Mouse (Mus musculus): ENCODE measurements around the gene Ikzf1. TPM values are rescaled to one million over a fixed set of nuclear protein-coding genes. Genes with fewer than 3 reads are reported as not detected.
A peak's percentile ranks its signal among the peaks of the same experiment; 100 is the strongest.

Gene Ikzf1
- 1 to 10 TPM; 1.7 to 1.8 TPM for total RNA-seq (2021)

DNA sequence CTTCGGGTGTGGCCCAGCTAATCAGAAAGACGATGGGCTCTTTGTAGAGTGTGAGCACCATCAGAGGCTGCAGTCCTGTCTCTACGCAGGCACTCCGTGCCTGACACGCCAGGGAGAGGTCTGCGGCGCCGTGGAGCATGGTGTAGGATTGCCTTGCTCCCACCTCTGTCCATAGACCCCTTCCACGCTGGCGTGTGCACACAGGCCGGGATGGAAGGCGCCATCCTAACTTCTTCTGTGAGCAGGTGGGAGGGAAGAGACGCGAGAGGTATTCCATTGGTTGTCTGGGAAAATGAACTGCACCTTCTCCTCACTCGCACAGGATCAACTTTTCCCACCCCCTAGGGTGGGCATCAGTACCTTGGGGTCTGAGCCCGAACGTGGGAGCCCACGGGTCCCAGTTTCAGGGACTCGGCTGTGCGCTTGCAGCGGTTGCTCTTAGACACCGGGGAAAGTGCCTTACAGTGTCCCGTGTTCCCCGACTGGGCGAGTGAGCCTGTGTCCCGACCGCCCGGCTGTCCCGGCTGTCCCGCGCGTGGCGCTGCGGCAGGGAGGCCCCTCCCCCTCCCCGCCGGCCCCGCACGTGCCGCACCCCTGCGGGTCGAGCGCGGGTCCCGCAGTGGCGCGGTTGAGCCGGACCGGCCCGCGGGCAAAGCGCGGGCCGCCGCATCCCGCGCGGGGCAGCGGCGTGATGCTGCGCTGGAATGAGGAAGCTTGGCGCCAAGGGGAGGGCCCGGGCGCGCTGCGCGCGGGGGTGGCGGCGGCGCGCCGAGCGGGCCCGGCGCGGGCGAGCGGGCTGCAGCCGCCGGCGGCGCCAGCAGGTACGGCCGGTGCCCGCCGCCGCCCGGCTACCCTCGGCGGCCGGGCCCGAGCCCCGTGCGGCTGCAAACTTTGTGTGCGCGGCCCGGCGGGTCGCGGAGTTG, at the start of gene Ikzf1:
Ikzf1 (plus strand) TSS at position 74 of the 923 bp plus-strand sequence.
- DNase-seq = no peak

DNA sequence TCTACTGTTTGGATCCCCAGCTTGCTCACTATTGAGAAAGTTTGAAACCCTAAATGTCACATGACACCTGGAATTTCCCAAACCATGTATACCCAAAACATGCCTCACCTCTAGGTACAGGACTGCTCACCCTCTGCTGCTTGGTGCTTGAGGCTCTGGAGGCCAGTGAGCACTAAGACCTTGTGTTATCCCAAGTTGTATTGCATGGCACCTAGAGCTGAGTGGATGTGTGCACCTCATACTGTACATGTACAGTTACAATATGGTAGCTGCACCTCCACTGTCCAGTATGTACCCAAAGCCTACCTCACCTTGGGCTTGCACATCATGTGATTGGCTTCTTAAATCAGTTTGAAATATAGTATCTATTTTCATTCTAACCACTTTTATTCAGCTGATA, 40.5 kb upstream of the Ikzf1 start:
- DNase-seq = no peak

DNA sequence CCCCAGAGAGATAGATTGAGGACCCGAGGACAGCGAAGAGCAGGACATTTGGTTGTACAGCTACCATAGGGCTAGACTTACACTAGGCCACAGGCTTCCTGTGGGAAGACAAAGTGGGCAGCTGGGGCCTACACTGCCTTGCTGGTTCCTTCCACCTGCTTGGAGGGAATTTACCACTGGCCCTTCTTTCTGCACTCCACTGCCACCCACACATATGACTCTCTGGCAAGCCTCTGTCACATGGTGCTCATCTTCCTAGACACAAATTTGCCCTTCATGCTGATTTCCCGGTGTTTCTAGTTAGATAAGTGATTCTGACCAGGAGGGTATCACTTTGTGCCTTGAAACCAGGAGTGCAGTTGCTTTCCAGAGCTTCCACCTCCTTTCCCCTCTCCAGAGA, 28.4 kb upstream of the Ikzf1 start:
- DNase-seq = no peak

DNA sequence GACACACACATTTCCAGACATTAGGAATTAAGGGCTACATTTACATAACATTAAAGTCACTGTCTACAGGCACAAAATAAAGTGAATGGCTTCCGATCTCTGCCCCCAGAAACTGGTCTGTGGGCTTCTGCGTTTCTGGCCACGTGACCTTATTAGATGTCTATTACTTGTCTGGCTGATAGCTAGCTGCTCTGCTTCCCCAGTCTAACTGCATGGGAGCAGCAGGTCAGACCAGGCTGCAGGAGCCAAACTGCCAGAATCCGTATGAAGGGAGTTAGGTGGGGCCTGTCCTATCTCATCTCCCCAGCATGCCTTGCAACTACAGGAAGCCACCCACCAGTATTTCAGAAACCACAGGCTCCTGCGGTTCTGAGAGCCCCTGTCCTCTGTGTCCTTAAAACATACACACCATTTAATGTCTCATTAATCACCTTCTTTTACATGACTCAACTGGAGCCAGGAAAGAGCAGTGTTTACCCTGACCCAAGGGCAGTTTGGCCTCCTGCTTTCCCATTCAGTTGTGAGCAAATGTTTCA, 27.7 kb upstream of the Ikzf1 start:
- no peak for DNase-seq

DNA sequence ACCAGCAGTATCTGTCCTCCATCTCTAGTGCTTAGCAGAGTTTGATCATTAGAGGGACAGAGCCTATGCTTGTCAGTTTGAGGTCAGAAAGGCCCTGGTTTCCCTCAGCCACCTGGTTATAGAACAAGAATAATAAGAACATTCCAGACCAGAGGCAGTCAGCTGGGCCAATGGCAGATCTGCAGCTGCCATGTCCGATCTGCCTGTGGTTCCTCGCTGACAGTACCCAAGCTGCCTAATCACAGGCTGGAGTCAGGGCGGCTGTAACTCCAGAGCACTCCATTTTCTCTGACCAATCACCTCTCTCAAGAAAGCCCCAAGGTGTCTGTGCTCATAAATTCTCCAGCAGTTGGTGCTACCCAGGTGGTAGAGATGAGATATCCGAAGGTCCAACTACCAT, 27.2 kb upstream of the Ikzf1 start:
- no peak for DNase-seq

DNA sequence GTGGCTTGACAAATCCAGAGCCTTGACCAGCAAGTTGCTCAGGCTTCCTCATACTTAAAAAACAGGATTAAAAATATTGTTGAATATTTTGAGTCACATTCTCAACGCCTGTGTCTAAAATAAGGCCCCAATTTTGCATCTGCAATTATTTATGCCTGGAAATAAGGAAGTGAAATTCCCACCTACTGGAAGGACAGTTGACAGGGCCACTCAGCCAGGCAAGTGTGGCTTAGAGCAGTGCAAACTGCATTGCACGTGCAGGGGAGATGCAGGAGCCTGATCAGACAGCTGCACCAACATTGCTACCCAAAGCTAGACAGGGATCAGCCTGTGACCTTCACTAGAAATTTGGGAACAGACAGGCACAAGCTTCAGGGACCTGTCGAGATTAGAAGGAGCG, 26.0 kb upstream of the Ikzf1 start:
- no peak for DNase-seq

DNA sequence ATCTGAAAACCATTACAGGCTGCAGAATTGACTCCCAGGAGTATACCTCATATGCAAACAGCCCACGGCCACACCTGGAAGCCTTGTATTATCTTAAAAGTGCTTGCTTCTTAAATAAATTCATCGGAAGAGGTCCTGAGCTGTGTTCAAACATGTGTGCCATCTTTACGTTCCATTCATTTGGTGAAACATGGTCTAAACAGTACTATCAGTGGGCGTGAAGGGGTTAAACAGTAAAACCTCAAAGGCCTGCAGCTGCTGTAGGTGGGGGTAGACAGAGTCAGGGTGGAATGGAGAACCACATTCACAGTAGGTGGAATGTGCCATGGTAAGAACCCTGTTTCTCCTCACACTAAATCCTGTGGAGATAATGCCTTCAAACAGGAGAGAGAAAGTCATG, 24.2 kb upstream of the Ikzf1 start:
- no peak for DNase-seq

DNA sequence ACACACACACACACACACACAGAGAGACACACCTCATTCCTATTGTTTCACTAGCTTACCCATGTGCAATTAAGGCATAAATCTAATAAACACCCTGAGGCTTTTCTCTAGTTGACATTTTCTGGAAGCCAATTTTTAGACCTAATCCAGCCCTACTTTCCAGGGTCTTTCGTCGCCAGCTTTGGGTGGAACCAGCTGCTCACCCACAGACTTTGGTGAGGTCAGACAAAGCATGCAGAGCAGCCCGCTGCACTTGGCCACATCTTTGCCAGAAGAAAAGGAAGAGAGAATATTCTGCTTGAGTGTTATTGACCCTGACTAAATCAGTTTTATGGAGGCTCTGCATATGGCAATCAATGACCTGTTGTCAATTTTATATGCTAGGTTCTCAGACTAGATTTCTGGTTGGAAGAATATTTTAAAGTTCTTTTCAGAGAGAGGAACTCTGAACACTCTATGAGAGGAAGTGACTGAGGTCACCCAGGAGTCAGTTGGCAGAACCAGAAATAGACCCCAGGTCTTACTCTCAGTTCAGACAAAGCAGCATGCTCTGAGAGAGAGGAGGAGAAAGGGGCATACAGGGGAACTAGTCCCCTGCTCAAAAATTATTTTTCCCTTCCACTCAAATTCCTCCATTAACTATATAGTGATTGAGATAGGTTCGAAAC, 17.4 kb upstream of the Ikzf1 start:
- no peak for DNase-seq

DNA sequence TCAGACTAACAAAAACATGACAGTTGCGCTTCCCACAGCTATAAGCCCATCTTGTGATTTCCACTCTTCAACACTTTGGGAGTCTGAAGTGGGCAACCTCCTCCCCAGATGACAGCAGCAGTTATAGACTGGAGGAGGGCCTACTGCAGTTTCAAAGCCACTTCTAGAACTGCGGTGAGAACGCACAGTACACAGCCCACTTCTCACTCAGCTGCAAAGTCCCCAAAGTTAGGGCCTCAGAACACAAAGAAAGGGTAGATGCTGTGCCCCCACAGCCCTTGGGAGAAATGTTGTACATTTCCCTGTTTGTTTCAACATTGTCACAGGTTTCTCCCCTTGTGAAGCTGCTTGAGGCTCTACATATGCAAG, 16.9 kb upstream of the Ikzf1 start:
- DNase-seq = no peak

DNA sequence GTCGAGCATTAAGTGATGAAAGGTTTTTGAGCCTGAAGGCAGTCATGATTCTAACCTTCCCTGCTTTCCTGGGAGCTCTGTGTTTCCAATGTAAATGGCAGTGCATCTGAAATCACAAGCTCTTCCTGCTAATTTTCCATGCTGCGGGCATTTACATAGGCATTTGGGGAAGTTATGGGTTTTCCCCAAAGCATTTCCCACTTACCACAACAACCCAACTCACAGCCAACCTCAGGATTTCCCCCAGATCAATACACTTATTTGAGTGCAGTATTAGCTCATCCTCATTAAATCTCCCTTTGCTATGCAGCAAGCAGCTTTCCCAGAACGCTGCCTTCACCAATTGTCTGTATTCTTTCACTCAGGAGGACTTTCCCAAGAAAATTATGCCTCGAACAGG, 11.8 kb upstream of the Ikzf1 start:
- DNase-seq = no peak

DNA sequence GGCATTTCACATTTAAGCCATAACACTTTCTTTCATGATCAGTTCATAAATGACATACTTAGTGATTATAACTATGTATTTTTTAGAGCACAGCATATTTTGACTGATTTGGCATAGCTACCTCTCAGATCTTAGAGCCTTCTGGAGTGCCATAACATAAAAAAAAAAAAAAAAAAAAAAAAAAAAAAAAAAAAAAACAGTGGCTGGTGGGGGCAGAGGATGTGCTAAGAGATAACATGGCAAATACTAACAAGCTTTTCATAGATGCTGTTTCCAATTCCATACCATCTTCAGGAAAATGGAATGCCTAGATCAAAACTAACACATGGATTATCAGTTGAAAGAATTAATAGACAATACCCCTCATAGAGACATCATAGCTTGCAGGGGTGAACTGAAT, 9.7 kb upstream of the Ikzf1 start:
- no peak for DNase-seq

DNA sequence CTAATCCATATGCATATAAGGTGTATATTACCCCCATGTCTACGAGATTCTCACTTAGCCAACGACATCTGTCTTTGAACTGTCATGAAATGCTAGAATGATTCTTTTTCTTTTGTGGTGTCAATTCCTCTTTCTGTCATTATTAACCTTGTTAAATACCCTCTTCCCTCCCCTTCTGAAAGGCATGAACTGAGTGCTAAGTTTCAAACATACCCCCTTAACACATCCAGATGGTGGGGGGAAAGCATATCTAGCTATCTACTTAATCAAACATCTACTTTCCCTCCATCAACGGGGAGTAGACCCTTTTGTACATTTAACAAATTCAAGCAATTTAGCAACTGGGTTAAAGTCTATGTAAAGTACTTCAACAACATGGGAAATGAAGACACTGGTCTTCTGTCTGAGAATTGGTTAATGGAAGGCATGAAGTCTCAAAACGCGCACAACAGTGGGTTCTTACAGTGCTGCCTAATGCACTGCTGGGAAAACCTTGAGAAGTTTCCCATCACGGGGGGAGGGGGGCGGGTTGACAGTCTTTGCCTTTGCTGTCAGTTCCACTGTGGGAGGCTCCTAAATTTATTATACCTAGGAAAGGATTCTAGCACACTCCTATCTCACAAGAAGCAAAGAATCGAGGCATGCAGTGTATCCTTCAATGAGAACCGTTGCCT, 8.6 kb upstream of the Ikzf1 start:
- no peak for DNase-seq

DNA sequence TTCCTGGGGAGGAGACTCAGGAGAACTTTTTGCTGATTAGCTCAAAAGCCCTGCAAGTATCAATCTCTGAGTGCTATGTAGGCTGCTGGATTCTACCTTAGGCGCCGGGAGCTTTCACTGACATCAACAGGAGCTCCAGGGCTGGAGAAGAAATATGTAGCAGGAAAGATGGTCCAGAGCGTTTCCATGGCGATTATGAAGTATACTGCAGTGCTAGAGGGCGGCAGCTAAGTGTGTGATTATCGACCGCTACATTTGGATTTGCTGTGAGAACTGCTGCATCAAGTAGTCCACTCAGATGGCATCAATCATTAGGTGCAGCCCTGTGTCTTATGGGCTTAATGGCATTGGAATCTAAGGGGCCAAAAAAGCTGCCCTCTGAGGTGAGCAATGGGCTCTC, 7.6 kb upstream of the Ikzf1 start:
- no peak for DNase-seq

DNA sequence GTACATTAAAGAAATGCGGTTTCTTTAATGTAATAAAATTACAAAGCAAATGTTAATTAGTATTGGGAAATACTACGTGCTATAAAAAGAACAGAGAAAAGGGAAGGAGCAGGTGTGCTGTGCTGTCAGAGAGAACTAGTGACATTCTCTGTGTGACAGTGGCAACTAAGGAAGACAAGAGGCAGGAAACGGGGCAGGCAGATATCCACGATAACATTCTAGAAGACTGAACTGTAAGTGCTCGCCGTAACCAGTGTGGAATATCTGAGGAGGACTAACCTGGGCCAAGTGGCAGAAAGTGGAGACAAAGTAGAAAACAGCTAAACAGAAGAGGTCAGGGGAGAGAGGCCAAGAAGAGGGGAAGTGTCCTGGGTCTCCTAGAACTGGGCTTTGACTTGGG, 5.8 kb upstream of the Ikzf1 start:
- no peak for DNase-seq

DNA sequence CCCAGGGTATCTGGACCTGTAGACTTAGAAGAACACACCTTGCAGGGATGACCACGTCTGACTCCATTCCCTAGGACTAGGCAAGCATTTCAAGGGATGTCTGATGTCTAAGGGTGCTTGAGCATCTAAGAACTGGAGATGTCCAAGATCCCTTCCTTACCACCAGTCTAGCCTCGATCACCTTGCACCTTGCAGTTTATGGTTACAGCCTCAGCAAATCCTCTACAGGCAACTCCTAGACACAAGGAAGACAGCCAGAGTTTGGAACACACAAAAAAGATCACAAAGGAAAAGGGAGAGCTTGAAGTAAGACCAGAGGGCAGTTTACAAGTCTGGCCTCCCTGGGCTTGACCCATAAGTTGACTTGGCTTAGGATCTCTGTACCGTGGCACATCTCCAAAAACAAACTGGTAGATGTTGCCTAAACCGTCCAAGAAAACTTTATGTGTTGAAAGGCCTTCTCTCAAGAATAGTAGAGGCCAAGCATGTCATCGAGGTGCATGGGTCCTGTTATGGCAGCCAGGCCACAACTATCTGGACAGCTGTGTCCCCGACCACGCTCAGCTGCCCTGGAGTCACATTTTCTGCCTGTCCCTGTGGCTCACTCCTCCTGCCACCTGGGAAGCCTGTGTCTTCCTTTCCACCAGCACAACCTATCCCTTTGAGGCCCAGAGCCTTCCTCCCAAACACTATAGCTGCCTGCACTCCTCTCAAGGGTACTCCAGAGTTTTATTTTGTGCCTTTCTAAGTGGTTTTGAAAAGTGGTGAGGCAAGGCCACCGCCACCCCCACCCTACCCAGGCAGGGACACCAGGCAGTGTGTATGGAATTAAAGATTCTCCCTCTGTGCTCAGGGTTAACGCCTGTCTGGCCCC, 510 bp upstream of the Ikzf1 start:
- DNase-seq = no peak

DNA sequence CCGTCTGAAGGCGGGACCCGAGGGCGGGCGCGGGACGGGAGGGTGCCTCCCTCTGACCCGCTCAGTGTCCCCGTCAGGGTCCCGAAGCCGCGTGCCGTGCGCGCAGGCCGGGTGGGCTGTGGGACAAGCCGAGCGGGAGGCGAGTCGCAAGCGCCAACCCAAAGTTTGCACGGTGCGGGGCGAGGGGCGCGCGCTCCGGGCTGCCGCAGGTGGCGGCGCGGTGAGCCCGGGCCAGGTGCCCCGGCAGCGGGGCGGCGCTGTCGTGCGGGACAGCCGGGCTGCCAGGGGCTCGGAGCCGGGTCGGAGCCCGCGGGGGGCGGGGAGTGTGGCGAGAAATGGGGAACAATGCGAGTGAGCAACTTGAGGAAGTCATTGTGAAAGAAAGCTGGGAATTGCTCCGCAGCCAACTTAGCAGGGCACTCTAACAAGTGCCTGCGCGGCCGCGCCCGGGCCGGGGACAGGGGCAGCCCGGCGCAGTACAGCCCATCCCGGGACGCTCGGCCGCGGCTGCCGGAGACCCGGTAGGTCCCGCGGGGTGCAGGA, 1.1 kb downstream of the Ikzf1 start:
- DNase-seq = peak; percentile 39

DNA sequence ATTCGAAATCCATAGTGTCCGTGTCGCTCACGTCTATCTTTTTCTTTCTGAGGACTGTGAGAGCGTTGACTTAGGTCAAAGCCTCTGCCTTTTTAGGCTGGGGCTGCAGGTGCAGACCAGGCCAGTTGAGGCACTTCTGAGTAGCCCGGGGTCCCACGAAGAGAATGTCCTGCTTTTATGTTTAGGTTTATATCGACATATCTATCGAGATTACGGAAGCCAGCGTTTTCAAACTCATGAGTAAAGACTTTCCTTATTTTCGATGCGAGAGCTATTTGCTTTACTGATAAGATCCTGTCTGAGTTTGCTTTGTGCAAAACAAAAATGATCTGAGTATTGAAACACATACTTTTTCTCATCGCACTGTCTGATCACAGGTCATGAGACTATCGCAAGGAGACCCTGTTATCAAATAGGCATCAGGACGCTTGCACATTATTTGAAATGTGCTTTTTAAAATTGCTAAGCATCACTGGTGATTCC, 1.8 kb downstream of the Ikzf1 start:
- no peak for DNase-seq

DNA sequence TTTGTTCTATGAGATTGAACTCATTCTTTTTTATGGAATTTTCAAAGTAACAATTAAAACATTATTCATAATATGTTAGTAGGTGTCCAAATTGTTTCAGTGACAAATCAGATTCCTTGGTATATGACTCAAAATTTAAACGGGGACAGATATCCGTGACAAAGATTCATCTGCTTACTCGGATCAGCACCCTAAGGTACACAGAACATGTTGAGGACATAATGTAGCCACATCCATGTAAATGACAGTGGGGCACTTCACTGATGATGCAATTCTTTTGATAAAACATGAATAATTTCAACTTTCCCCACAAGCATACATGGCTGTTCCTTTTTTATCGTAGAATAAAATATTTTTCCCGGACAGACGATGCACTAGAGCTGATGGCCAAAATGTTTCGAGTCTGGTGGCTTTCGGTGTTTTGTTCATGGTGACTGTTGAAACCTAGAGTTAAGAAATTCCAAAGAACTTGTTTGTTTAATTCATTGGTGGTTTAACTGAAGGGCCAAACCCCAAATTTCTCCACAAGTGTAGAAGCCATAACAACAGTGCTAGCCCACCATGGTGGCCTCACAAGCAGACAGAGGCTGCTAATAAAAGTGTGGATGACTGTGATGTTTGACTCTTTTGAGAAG, 2.9 kb downstream of the Ikzf1 start:
- DNase-seq = no peak

DNA sequence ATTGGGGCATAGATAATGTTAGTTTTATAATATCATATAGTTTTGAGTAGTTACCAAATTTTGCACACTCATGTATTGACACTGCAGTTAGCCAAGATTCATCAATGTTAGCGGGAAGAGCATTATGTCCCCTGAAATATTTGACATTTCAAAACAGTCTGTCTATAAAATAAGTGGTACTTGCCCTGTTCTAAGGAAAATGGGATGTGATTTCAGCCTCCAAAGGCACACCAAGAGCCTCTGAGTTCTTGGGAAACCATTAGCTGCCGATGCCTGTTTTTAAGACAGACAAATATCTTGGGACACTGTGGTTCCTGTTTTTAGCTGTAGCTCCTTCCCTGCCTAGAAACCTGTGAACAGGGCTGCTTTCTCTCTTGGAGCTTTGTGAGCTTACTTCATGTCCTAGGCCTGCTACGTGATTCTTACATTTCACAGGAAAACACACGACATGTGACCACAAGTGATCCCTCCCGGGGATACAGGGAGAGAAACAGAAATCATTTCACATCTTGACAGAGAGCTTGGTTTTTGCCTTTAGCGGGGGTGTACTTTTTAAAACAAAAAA, 4.0 kb downstream of the Ikzf1 start:
- no peak for DNase-seq

DNA sequence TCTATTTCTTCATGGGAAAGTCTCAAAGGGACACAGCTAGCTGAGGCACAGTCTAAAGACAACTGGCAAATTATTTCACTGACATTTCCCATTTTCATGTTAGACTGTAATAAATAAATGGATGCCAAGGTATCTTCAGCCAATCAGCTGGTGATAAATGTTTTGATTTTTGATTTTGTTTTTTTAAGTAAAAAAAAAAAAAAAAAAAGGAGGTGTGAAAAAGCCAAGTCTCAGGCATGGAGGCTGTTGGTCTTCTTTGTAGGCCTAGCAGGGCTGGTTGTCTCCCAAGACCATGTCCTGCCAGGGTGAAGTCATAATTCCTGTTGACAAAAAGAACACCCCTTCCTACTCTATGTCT, 4.9 kb downstream of the Ikzf1 start:
- DNase-seq = no peak
